Mouse (Mus musculus) brain, adult 2 months (tissue): ENCODE measurements at regions not wholly inside any gene's neighbourhood (a gene's known extent, or its start where the extent isn't known, plus 50 kb on each side); places are given as distances from the start of the nearest gene placed in this dataset.

ENCODE experiments used
- DNase-seq: peaks from one replicate; pipeline ENCODE4 v3.0.0; 2011; ENCODE audit warnings: low read depth, low spot score

- DNase-seq, result no peak
Observed at GRCm38 (mm10) chr14:88842746-88843145, 371.6 kb upstream of the Pcdh20 start.

- DNase-seq, result no peak
Observed at GRCm38 (mm10) chr14:88805699-88806098, 334.5 kb upstream of the Pcdh20 start.

- peak; percentile 51 for DNase-seq
Observed at GRCm38 (mm10) chr14:88801328-88801727, 330.1 kb upstream of the Pcdh20 start.

GRCm38 (mm10) chr14:88800493-88800892, 329.3 kb upstream of the Pcdh20 start:
- peak; percentile 12 for DNase-seq
